Mouse (Mus musculus): ENCODE measurements at regions not wholly inside any gene's neighbourhood (a gene's known extent, or its start where the extent isn't known, plus 50 kb on each side); places are given as distances from the start of the nearest gene placed in this dataset.

DNA sequence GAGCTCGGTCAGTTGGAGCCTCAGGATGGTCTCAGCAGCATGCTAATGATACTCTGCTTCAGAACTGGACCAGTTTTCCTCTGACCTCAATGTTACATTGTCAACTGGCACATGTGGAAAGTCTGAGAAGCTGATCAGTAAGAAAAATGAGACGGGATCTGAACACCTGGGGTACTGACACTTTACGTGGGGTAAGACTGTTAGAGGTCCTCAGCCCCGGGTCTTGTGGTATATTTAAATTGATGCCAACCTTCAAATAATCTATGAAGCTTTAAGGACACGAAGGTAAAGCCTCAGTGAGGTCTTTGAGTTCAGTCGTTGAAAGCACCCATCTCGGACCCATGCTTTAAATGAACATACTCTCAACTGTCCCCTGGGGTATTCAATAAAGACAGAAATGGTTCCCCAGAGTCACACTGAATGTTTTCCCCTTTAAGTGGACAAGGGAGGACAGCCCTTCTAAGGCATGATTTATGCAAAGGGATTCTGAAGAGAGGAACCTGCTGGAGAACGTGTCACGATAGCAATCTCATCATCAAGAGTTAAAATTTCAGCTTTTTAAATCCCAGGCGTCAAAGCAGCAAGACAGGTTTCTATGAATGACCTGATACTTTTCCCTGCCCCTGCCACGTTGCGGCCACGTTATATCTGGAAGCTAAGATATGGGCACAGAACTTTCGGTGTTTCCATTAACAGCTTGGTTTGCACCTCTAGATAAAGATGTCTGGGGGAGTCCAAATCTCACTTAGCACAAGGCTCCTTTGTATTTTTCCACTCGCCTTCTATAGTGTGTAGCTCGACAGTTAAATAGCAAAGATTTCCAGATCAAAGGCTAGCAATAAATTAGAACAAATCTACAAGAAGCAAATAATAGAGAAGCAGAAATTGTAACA lies 76.7 kb upstream of the Atp2b1 start:
- no peak for DNase-seq (ENCODE audit: extremely low spot score, low spot score)

DNA sequence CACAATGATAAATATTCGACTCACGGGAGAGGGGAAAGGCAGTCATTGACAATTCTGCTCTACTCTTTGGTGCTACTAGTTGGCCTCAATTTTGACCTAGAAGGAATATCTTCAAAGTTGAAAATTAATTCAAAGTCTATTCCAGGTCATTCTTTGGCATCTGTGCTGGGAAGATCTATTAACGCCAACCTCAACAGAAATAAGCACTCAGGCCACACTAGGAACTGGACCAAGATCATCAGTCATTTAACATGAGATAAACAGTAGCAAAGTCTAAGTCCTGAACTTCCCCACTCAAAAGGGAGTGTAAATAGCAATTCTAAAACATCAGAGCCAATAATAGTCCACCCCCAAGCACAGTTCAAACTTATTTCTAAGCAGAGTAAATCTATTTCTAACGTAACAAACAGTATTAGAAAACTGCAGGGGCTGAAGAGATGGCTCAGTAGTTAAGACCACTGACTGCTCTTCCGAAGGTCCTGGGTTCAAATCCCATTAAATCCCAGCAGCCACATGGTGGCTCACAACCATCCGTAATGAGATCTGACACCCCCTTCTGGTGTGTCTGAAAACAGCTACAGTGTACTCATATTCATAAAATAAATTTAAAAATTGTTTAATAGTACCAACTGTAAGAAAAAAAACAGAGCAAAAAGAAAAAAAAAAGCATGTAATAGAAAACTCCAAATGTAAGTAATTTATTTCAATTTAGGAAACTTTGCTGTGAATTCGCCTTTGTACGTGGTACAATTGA lies 75.1 kb upstream of the Atp2b1 start:
- no peak for DNase-seq (ENCODE audit: extremely low spot score, low spot score)

DNA sequence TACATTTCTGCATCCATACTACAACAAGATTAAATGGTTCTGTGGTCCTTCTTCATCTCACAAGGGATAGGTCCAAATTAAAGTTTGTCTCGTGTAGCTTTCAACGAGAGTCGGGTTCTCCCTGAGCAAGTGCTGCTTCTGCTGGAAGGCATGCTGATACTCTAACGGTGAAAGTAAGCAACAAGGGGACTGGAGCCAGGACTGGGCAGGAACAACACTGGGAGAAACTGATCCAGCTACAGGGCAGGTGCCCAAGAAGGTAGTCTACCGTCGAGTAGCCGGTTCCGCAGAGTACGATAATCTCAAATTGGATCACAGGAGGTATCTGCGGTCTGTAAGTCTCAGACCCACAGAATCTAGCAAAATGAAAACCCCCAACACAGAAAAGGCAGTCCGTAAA lies 74.2 kb upstream of the Atp2b1 start:
- DNase-seq (ENCODE audit: extremely low spot score, low spot score): no peak

DNA sequence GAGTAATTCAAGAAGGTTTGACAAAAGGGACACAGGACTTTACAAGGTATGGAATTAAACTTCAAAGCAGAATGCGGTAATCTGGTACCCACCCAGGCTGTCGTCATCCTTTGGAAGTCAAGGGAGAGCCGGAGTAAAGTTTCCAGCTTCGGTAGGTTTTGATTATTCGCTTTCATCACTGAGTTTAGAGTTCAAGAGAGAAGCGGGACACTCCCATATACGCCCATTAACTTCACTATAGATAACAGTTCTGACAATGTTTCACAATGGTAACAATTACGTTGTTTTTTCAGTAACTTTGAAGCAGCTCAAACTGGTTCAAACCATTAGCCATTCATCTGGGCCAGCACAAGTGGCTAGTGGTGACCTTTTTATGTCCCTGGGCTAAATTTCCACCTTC lies 73.8 kb upstream of the Atp2b1 start:
- DNase-seq (ENCODE audit: extremely low spot score, low spot score): no peak

DNA sequence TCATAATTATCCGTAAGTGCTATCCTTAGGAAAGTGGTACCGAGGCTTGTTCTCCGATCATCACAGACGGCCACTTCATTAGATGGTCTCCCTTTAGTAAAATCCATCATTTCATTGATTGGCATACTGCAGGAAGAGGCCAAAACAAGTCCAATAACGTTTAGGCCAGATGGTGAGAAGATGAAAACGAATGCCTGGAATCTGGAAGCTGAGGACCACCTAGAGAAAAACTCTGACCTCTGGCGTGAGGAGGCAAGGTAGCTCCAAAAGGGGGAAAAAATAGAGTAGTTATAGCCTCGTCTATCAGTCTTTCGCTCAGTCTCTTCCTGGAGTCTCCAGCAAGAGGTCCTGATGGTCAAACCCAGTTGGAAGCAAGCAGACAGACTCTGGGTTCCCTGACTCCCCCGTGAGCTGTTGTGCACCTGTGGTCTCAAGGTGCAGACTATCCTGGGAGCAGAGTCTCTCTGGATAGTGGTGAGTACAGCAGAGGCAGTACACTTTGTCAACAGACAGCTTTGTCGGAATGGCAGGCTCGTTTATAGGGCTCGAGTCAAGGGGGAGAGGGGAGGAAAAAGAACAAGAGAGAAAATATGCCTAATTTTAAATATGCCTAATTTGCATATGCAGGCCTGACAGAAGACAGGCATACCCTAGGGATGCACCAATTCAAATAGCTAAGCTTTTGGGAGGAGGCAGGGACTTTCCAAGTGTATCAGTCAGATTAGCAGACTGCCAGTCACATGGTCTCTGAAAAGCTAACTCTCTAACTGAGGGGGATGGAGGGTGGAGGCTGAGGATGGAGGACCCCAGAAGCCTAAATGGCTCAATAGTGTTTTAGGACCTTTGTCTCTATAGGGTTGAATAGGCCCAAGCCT lies 73.0 kb upstream of the Atp2b1 start:
- DNase-seq (ENCODE audit: extremely low spot score, low spot score): no peak

DNA sequence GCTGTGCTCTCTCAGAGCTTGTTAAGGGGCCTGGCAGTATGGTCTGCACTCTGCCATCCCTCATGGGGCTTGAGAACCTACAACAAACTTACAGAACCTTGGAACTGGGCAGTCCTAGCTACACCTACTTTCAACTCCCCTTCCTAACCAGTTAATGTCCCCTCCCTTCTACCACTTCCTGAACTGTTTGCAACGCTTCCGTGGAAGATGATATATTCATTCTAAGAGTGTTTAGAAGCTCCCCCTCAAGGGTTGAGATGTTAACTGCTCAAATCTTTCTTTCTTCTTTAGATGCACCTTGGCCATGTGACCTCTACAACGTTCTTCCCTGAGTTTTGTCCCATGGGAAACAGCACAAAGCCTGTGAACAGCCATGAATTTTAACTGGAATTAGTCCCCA lies 72.3 kb upstream of the Atp2b1 start:
- DNase-seq (ENCODE audit: extremely low spot score, low spot score): no peak

DNA sequence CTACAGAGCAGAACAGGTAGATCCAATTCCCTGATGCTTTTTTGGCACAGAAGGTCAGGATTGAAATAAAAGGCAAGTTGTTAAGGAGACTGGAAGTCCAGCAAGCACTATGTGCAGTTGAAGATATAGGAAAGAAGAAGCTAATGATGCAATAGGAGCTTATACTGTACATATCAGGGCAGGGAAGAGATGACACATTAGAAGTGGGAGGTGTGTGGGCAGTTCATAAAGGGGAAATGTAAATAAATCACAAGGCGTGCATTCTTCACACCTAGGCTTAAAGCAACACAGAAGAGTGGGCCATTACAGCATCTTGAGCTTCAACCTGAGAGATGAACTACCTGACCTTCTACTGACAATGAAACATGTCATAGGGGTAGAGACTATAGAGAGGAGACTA lies 71.5 kb upstream of the Atp2b1 start:
- DNase-seq (ENCODE audit: extremely low spot score, low spot score): no peak

DNA sequence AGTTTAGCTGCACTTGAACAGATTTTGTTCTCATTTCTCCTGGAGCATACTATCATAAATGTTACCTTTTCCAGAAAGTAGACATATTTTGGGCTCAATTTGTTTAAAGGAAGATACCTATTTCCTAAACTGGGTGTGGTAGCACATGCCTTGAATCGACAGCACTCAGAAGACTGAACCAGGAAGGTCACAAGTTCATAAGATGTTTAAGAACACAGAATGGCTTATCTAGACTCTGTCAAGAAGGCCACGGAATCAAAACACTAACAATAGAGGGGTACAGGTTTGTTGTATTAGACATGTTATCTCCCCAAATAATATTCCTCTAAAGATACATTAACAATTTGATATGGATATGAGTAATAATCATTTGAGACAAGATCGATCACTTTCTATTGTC lies 64.4 kb upstream of the Atp2b1 start:
- DNase-seq (ENCODE audit: extremely low spot score, low spot score): no peak

DNA sequence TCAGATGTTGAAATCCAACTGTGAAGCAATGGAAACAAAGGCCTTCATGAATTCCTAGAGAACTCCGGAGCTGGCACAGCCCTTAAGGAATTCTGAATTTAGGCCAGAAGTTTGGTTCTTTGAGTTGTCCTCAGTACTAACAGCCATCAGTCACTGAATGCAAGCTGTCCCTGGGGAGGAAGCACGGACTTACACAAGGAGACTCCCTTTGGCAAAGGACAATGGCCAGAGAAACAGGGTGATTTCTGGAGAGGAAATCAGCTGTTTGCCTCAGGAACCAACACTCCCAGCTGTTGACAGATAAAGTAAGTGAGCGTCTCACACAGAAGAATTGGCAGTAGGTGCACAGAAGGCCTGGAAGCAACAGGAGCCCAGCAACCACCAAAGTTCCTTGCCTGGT lies 56.8 kb upstream of the Atp2b1 start:
- DNase-seq (ENCODE audit: extremely low spot score, low spot score): no peak

DNA sequence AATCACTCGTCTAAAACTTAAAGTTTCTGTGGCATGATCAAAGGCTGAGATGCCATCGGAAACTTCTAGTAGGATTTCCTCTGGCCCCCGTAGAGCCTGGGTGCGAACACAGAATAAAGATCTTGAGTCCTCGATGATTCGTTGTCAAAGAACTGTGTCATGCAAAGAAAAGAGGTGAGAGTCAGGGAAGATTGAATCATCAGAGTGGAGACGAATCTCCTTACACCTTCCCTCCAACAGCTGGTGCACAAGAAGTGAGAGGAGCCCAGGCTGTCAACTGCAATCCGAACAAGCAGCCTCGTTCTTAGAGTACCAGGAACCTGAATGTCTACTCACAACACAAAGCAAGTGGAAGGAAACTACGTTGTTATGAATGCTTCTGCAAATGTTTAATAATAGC lies 52.7 kb upstream of the Atp2b1 start:
- DNase-seq (ENCODE audit: extremely low spot score, low spot score): no peak

DNA sequence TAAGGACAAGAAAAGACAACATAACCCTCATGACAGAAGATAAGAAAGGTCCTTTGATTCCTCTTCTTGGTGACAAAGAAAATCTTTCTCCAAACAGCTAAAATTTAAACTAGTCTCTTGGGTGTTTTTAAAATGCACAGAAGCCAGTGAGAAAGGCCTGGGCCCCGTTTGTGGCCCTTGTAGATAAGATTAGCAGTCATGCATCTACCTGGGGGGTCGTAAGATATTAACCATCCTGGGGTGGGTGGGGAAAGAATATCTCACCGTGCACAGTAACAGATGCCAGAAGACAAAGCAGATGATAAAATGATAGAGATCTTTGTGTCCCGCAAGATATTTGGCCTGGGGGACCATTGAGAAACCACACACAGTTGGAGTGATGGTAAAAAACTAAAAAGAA lies 51.5 kb upstream of the Atp2b1 start:
- no peak for DNase-seq (ENCODE audit: extremely low spot score, low spot score)

DNA sequence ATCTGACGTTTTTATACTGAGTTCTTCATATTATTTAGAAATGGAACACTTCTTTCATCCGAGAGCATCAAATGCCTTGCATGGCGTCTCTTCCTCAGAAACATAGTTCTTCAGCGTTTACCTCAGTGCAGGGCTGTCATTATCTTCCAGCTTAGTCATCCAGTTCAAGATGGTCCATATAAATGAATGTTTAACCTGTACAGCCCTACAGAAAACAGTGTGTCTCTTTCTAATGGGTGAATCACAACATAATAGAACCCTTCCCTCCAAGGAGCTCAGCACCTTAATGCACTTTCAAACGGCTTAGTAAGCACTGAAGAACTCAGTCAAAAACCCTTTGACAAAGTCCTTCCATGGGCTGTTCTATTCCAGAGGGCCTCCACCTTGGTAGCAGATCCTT lies 49.8 kb upstream of the Atp2b1 start:
- no peak for DNase-seq (ENCODE audit: extremely low spot score, low spot score)

All from neural tube, embryonic 10.5 days (tissue).